Mouse (Mus musculus) MEL (cell line): ENCODE measurements around the gene Mettl7b. TPM values are rescaled to one million over a fixed set of nuclear protein-coding genes. Genes with fewer than 3 reads are reported as not detected.

ENCODE experiments used
- DNase-seq: peaks from one replicate; pipeline ENCODE4 v3.0.0; 2011; ENCODE audit warnings: low read depth, low spot score
- H3K27ac ChIP-seq: 2 replicates; pipeline ENCODE4 v1.5.1; 2012; ENCODE audit warnings: low read depth, mild to moderate bottlenecking, control low read depth, low read length, moderate library complexity; ENCODE audit not compliant: control insufficient read depth
- H3K27me3 ChIP-seq, 2 experiments: fragments of 150-350 bp in 1 of 2; sonication (generic) in 1 of 2; 2 replicates each; pipeline ENCODE4 v1.6.1; 2012; ENCODE audit warnings: low read length in 2 of 2, mild to moderate bottlenecking in 2 of 2, improper control_type of control experiment in 1 of 2, moderate library complexity in 1 of 2; ENCODE audit not compliant: insufficient read depth in 2 of 2, control insufficient read depth in 1 of 2
- H3K36me3 ChIP-seq, 2 experiments: 2 replicates each; pipeline ENCODE4 v1.6.1; 2012 to 2014; ENCODE audit warnings: low read length in 2 of 2, improper control_type of control experiment in 1 of 2, inconsistent platforms in 1 of 2, mild to moderate bottlenecking in 1 of 2; ENCODE audit not compliant: insufficient read depth in 2 of 2, control insufficient read depth in 1 of 2
- H3K4me1 ChIP-seq, 2 experiments: fragments of 150-350 bp in 1 of 2; sonication (generic) in 1 of 2; 2 replicates each; pipeline ENCODE4 v1.6.1; 2012; ENCODE audit warnings: low read length in 2 of 2, improper control_type of control experiment in 1 of 2, mild to moderate bottlenecking in 1 of 2; ENCODE audit not compliant: insufficient read depth in 2 of 2, control insufficient read depth in 1 of 2
- H3K4me3 ChIP-seq, 2 experiments: fragments of 150-350 bp in 1 of 2; sonication (generic) in 1 of 2; 2 replicates each; pipeline ENCODE4 v1.5.1; 2012; ENCODE audit warnings: low read depth in 2 of 2, low read length in 2 of 2, mild to moderate bottlenecking in 2 of 2, moderate library complexity in 2 of 2, control low read depth in 1 of 2, improper control_type of control experiment in 1 of 2; ENCODE audit not compliant: control insufficient read depth in 1 of 2, insufficient read depth in 1 of 2
- H3K79me2 ChIP-seq: 2 replicates; pipeline ENCODE4 v1.6.1; 2012; ENCODE audit warnings: mild to moderate bottlenecking, low read length, moderate library complexity; ENCODE audit not compliant: control insufficient read depth, poor library complexity, insufficient read depth
- H3K9ac ChIP-seq: 2 replicates; pipeline ENCODE4 v1.6.1; 2012; ENCODE audit warnings: low read depth, mild to moderate bottlenecking, control low read depth, low read length, moderate library complexity; ENCODE audit not compliant: control insufficient read depth, poor library complexity, severe bottlenecking
- H3K9me3 ChIP-seq: fragments of 150-350 bp; sonication (generic); replicated peaks from 2 replicates; pipeline ENCODE4 v1.6.1; 2012; ENCODE audit warnings: mild to moderate bottlenecking, low read length, improper control_type of control experiment, moderate library complexity; ENCODE audit not compliant: insufficient read depth
- CHD2 ChIP-seq: IDR thresholded peaks from 2 replicates; pipeline ENCODE4 v1.6.1; 2011; ENCODE audit warnings: low read length, improper control_type of control experiment
- EP300 ChIP-seq, 2 experiments: IDR thresholded peaks; 2 replicates each; pipeline ENCODE4 v1.6.1; 2011; ENCODE audit warnings: improper control_type of control experiment in 2 of 2, low read length in 2 of 2, low read depth in 1 of 2, mild to moderate bottlenecking in 1 of 2
- ETS1 ChIP-seq: IDR thresholded peaks from 2 replicates; pipeline ENCODE4 v1.6.1; 2012; ENCODE audit warnings: low read depth, mild to moderate bottlenecking, inconsistent platforms, low read length, improper control_type of control experiment, moderate library complexity
- GABPA ChIP-seq: IDR thresholded peaks from 2 replicates; pipeline ENCODE4 v1.6.1; 2012; ENCODE audit warnings: low read depth, mild to moderate bottlenecking, inconsistent platforms, low read length, improper control_type of control experiment, moderate library complexity
- GATA1 ChIP-seq: IDR thresholded peaks from 2 replicates; pipeline ENCODE4 v1.6.1; 2011; ENCODE audit warnings: low read depth, low read length, improper control_type of control experiment
- HCFC1 ChIP-seq: IDR thresholded peaks from 2 replicates; pipeline ENCODE4 v1.6.1; 2012; ENCODE audit warnings: low read depth, mild to moderate bottlenecking, inconsistent platforms, low read length, improper control_type of control experiment, moderate library complexity
- KAT2A ChIP-seq: conservative IDR thresholded peaks from 2 replicates; pipeline ENCODE4 v1.6.1; 2012; ENCODE audit warnings: low read depth, low read length, improper control_type of control experiment, inconsistent platforms
- MAZ ChIP-seq: IDR thresholded peaks from 2 replicates; pipeline ENCODE4 v1.6.1; 2012; ENCODE audit warnings: low read depth, mild to moderate bottlenecking, inconsistent platforms, low read length, improper control_type of control experiment
- MEF2A ChIP-seq: IDR thresholded peaks from 2 replicates; pipeline ENCODE4 v1.6.1; 2014; ENCODE audit warnings: low read depth, mild to moderate bottlenecking, inconsistent platforms, low read length, improper control_type of control experiment; ENCODE audit not compliant: poor library complexity, insufficient replicate concordance, severe bottlenecking; ENCODE audit errors: extremely low read depth
- MXI1 ChIP-seq: IDR thresholded peaks from 2 replicates; pipeline ENCODE4 v1.6.1; 2011; ENCODE audit warnings: mild to moderate bottlenecking, low read depth, low read length, improper control_type of control experiment
- NELFE ChIP-seq: IDR thresholded peaks from 2 replicates; pipeline ENCODE4 v1.6.1; 2011; ENCODE audit warnings: low read depth, low read length, improper control_type of control experiment
- POLR2AphosphoS5 ChIP-seq: IDR thresholded peaks from 2 replicates; pipeline ENCODE4 v1.6.1; 2012; ENCODE audit warnings: low read depth, borderline replicate concordance, mild to moderate bottlenecking, inconsistent platforms, low read length, moderate library complexity, mixed read lengths
- RAD21 ChIP-seq: IDR thresholded peaks from 2 replicates; pipeline ENCODE4 v1.6.1; 2011; ENCODE audit warnings: mild to moderate bottlenecking, low read depth, low read length, improper control_type of control experiment
- SIN3A ChIP-seq: IDR thresholded peaks from 2 replicates; pipeline ENCODE4 v1.6.1; 2012; ENCODE audit warnings: low read length, improper control_type of control experiment, inconsistent platforms
- SMC3 ChIP-seq: IDR thresholded peaks from 2 replicates; pipeline ENCODE4 v1.6.1; 2011; ENCODE audit warnings: low read depth, low read length, improper control_type of control experiment
- TAL1 ChIP-seq: IDR thresholded peaks from 2 replicates; pipeline ENCODE4 v1.6.1; 2012; ENCODE audit warnings: mild to moderate bottlenecking, inconsistent platforms, low read length, moderate library complexity, mixed read lengths
- TBP ChIP-seq: IDR thresholded peaks from 2 replicates; pipeline ENCODE4 v1.8.0; 2011; ENCODE audit warnings: low read depth, low read length, improper control_type of control experiment
- TCF12 ChIP-seq: IDR thresholded peaks from 2 replicates; pipeline ENCODE4 v1.6.1; 2014; ENCODE audit warnings: low read depth, mild to moderate bottlenecking, inconsistent platforms, low read length, improper control_type of control experiment, moderate library complexity
- UBTF ChIP-seq: IDR thresholded peaks from 2 replicates; pipeline ENCODE4 v1.6.1; 2012; ENCODE audit warnings: low read depth, mild to moderate bottlenecking, inconsistent platforms, low read length, improper control_type of control experiment, moderate library complexity, borderline replicate concordance; ENCODE audit not compliant: insufficient read depth
- USF1 ChIP-seq: IDR thresholded peaks from 2 replicates; pipeline ENCODE4 v1.6.1; 2014; ENCODE audit warnings: low read depth, mild to moderate bottlenecking, inconsistent platforms, low read length, improper control_type of control experiment, moderate library complexity
- USF2 ChIP-seq, 2 experiments: IDR thresholded peaks; 2 replicates each; pipeline ENCODE4 v1.6.1; 2011 to 2012; ENCODE audit warnings: improper control_type of control experiment in 2 of 2, low read length in 2 of 2, borderline replicate concordance in 1 of 2, inconsistent platforms in 1 of 2, low read depth in 1 of 2, mild to moderate bottlenecking in 1 of 2; ENCODE audit not compliant: insufficient read depth in 1 of 2
- ZMIZ1 ChIP-seq: IDR thresholded peaks from 2 replicates; pipeline ENCODE4 v1.6.1; 2012; ENCODE audit warnings: low read depth, mild to moderate bottlenecking, inconsistent platforms, low read length, improper control_type of control experiment, moderate library complexity
- ZNF384 ChIP-seq: IDR thresholded peaks from 2 replicates; pipeline ENCODE4 v1.6.1; 2012; ENCODE audit warnings: low read depth, mild to moderate bottlenecking, inconsistent platforms, low read length, improper control_type of control experiment
- polyA plus RNA-seq, 2 experiments: library from polyadenylated mRNA; stranded (reverse) in 1 of 2; unstranded in 1 of 2; fragments of >175 nt in 1 of 2; fragments of >200 nt in 1 of 2; gene quantifications; 2 replicates each; pipeline versions ENCODE4 v1.2.1 to v1.2.4; 2012; ENCODE audit warnings: low replicate concordance in 2 of 2, low read depth in 1 of 2; ENCODE audit not compliant: insufficient read length in 2 of 2, insufficient read depth in 1 of 2, missing spikeins in 1 of 2
- total RNA-seq: library from RNA; depleted of rRNA; stranded (reverse); fragments of 300-350 nt; gene quantifications from 2 replicates; pipeline ENCODE4 v1.2.3, GENCODE M21; 2012

The Mettl7b gene
- total and polyA plus RNA-seq, 3 experiments, result not detected

- Histone ChIP-seq H3K4me3 (no peak overlapping the region), H3K27me3 (no peaks in the 10 kb centered on the region), H3K36me3 (peaks cover 0 to 2% of the 10 kb centered on the region in 2 experiments; a peak in 1 of 4 replicates), H3K79me2 (peaks cover 3% of the 10 kb centered on the region; the same call in 1 of the 2 replicates), H3K9ac (no peak overlapping the region), H3K4me1 (peaks cover 0 to 20% of the 10 kb centered on the region in 2 experiments; a peak in 3 of 4 replicates), H3K9me3 (no peaks in the 10 kb centered on the region), H3K27ac (no peak overlapping the region)
- TF ChIP-seq UBTF, result no peak
- no peak for TF ChIP-seq ZMIZ1
- no peak for TF ChIP-seq GABPA
- no peak for TF ChIP-seq NELFE
- TF ChIP-seq TBP, result no peak
- no peak for TF ChIP-seq MEF2A
- no peak for TF ChIP-seq SMC3
- no peak for TF ChIP-seq USF2 (IDR thresholded peaks at IDR 0.05; ENCODE audit: borderline replicate concordance in 1 of 2, insufficient read depth in 1 of 2, low read depth in 1 of 2, low read length in 2 of 2)
- no peak for TF ChIP-seq HCFC1
- TF ChIP-seq MAZ, result no peak
- TF ChIP-seq MXI1, result no peak
- TF ChIP-seq ZNF384, result no peak
- no peak for TF ChIP-seq KAT2A
- TF ChIP-seq USF1, result no peak
- TF ChIP-seq POLR2AphosphoS5, result no peak
- no peak for TF ChIP-seq RAD21
- TF ChIP-seq TAL1, result no peak
- TF ChIP-seq EP300 (IDR thresholded peaks at IDR 0.05; ENCODE audit: low read depth in 1 of 2, low read length in 2 of 2), result no peak
- DNase-seq, result no peak
Observed at GRCm38 (mm10) chr10:128919966-128920365, 40.8 kb downstream of the Mettl7b start.

- H3K4me1 ChIP-seq, result peaks cover 0 to 19% of the 10 kb centered on the region in 2 experiments; a peak in 3 of 4 replicates
Observed at GRCm38 (mm10) chr10:128919203-128919631, 41.6 kb downstream of the Mettl7b start.

More at GRCm38 (mm10) chr10:128919203-128919631, 41.6 kb downstream of the Mettl7b start:
- H3K27me3 ChIP-seq, result no peaks in the 10 kb centered on the region
- no peaks in the 10 kb centered on the region for H3K9me3 ChIP-seq
- no peak overlapping the region for H3K4me3 ChIP-seq
- no peak for DNase-seq
- H3K9ac ChIP-seq, result no peak overlapping the region
- no peak overlapping the region for H3K27ac ChIP-seq
- peaks cover 0 to 2% of the 10 kb centered on the region in 2 experiments; a peak in 1 of 4 replicates for H3K36me3 ChIP-seq
- TF ChIP-seq ETS1 (no peak), GATA1 (no peak), SIN3A (no peak), HCFC1 (no peak), USF2 (IDR thresholded peaks at IDR 0.05; ENCODE audit: borderline replicate concordance in 1 of 2, insufficient read depth in 1 of 2, low read depth in 1 of 2, low read length in 2 of 2) (no peak), MXI1 (no peak), TCF12 (no peak), ZNF384 (no peak), RAD21 (no peak), CHD2 (no peak)
- peaks cover 3% of the 10 kb centered on the region; the same call in 1 of the 2 replicates for H3K79me2 ChIP-seq
